Mouse (Mus musculus): Measurements from ENCODE around the gene Patz1. TPM values are rescaled to one million over a fixed set of nuclear protein-coding genes. Genes with fewer than 3 reads are reported as not detected.
A peak's percentile ranks its signal among the peaks of the same experiment; 100 is the strongest.

Patz1 gene
- polyA plus RNA-seq, 1 experiment from 2014 or later = 112 TPM

- peaks cover 18% of the 10 kb centered on the region for H3K9me3 ChIP-seq (replicated peaks)
- H3K27ac ChIP-seq (replicated peaks) = no peak overlapping the region
- no peak for DNase-seq (ENCODE audit: low spot score)
- peaks cover 18% of the 10 kb centered on the region for H3K4me1 ChIP-seq
- H3K27me3 ChIP-seq (ENCODE audit: low read depth, poor library complexity, severe bottlenecking) = no peaks in the 10 kb centered on the region
- WGBS = 93% methylated on average over 6 of the region's 6 CpGs
- H3K4me3 ChIP-seq = no peak overlapping the region
- H3K36me3 ChIP-seq = no peaks in the 10 kb centered on the region
Measured at GRCm38 (mm10) chr11:3283645-3284044, 5.0 kb upstream of the Patz1 start.

- DNase-seq (ENCODE audit: low spot score) = no peak
- Histone ChIP-seq H3K36me3 (peaks cover 1% of the 10 kb centered on the region), H3K4me3 (no peak overlapping the region), H3K27ac (replicated peaks) (no peak overlapping the region), H3K9me3 (replicated peaks) (peaks cover 18% of the 10 kb centered on the region), H3K27me3 (ENCODE audit: low read depth, poor library complexity, severe bottlenecking) (no peaks in the 10 kb centered on the region), H3K4me1 (peaks cover 21% of the 10 kb centered on the region)
- WGBS = 95% methylated on average over 3 of the region's 3 CpGs
Measured at GRCm38 (mm10) chr11:3285940-3286339, 2.7 kb upstream of the Patz1 start.

- H3K36me3 ChIP-seq = peaks cover 10% of the 10 kb centered on the region
- H3K4me3 ChIP-seq = no peak overlapping the region
- H3K27ac ChIP-seq (replicated peaks) = no peak overlapping the region
- peaks cover 25% of the 10 kb centered on the region for H3K4me1 ChIP-seq
- H3K9me3 ChIP-seq (replicated peaks) = peaks cover 6% of the 10 kb centered on the region
- 68% methylated on average over 6 of the region's 6 CpGs for WGBS
- no peak for DNase-seq (ENCODE audit: low spot score)
- H3K27me3 ChIP-seq (ENCODE audit: low read depth, poor library complexity, severe bottlenecking) = no peaks in the 10 kb centered on the region
Measured at GRCm38 (mm10) chr11:3287131-3287530, 1.5 kb upstream of the Patz1 start.

GRCm38 (mm10) chr11:3287921-3288320 is 753 bp upstream of the Patz1 start:
- peaks cover 14% of the 10 kb centered on the region for H3K36me3 ChIP-seq
- H3K27me3 ChIP-seq (ENCODE audit: low read depth, poor library complexity, severe bottlenecking) = no peaks in the 10 kb centered on the region
- no peak for DNase-seq (ENCODE audit: low spot score)
- peak overlapping the region; percentile 95 for H3K4me3 ChIP-seq
- peaks cover 2% of the 10 kb centered on the region for H3K9me3 ChIP-seq (replicated peaks)
- peaks cover 28% of the 10 kb centered on the region for H3K4me1 ChIP-seq
- WGBS = 64% methylated on average over 5 of the region's 5 CpGs
- H3K27ac ChIP-seq (replicated peaks) = peak overlapping the region; percentile 100

- Histone ChIP-seq H3K27ac (replicated peaks) (peak overlapping the region; percentile 100), H3K9me3 (replicated peaks) (no peaks in the 10 kb centered on the region; the same call in 1 of the 2 replicates), H3K27me3 (ENCODE audit: low read depth, poor library complexity, severe bottlenecking) (no peaks in the 10 kb centered on the region), H3K4me1 (peaks cover 43% of the 10 kb centered on the region), H3K4me3 (peak overlapping the region; percentile 95), H3K36me3 (peaks cover 28% of the 10 kb centered on the region)
- 2% methylated on average over 29 of the region's 40 CpGs for WGBS
- DNase-seq (ENCODE audit: low spot score) = peak; percentile 95
Measured at GRCm38 (mm10) chr11:3289302-3289802, 678 bp downstream of the Patz1 start.

GRCm38 (mm10) chr11:3289803-3290639 is 1.3 kb downstream of the Patz1 start:
- Histone ChIP-seq H3K36me3 (peaks cover 35% of the 10 kb centered on the region), H3K27me3 (ENCODE audit: low read depth, poor library complexity, severe bottlenecking) (no peaks in the 10 kb centered on the region), H3K4me1 (peaks cover 49% of the 10 kb centered on the region), H3K9me3 (replicated peaks) (no peaks in the 10 kb centered on the region; the same call in 1 of the 2 replicates), H3K4me3 (peak overlapping the region; percentile 95), H3K27ac (replicated peaks) (peak overlapping the region; percentile 100)
- peak; percentile 88 for DNase-seq (ENCODE audit: low spot score)
- WGBS = under 1% methylated on average over 90 of the region's 92 CpGs

- no peaks in the 10 kb centered on the region for H3K27me3 ChIP-seq (ENCODE audit: low read depth, poor library complexity, severe bottlenecking)
- H3K9me3 ChIP-seq (replicated peaks) = no peaks in the 10 kb centered on the region; the same call in 1 of the 2 replicates
- peak overlapping the region; percentile 100 for H3K27ac ChIP-seq (replicated peaks)
- peaks cover 57% of the 10 kb centered on the region for H3K4me1 ChIP-seq
- peak; percentile 54 for DNase-seq (ENCODE audit: low spot score)
- peaks cover 42% of the 10 kb centered on the region for H3K36me3 ChIP-seq
- H3K4me3 ChIP-seq = peak overlapping the region; percentile 95
- WGBS = 0% methylated on average over 50 of the region's 50 CpGs
Measured at GRCm38 (mm10) chr11:3290640-3291310, 2.1 kb downstream of the Patz1 start.

GRCm38 (mm10) chr11:3291311-3292061 is 2.8 kb downstream of the Patz1 start:
- under 1% methylated on average over 26 of the region's 26 CpGs for WGBS
- Histone ChIP-seq H3K4me3 (peak overlapping the region; percentile 95), H3K27me3 (ENCODE audit: low read depth, poor library complexity, severe bottlenecking) (no peaks in the 10 kb centered on the region), H3K27ac (replicated peaks) (peak overlapping the region; percentile 100), H3K4me1 (peaks cover 64% of the 10 kb centered on the region), H3K36me3 (peaks cover 49% of the 10 kb centered on the region), H3K9me3 (replicated peaks) (no peaks in the 10 kb centered on the region; the same call in 1 of the 2 replicates)
- DNase-seq (ENCODE audit: low spot score) = peak; percentile 55

GRCm38 (mm10) chr11:3292062-3292421 is 3.4 kb downstream of the Patz1 start:
- 0% methylated on average over 8 of the region's 8 CpGs for WGBS
- peak overlapping the region; percentile 95 for H3K4me3 ChIP-seq
- H3K36me3 ChIP-seq = peaks cover 55% of the 10 kb centered on the region
- H3K27me3 ChIP-seq (ENCODE audit: low read depth, poor library complexity, severe bottlenecking) = no peaks in the 10 kb centered on the region
- peak overlapping the region; percentile 100 for H3K27ac ChIP-seq (replicated peaks)
- H3K4me1 ChIP-seq = peaks cover 67% of the 10 kb centered on the region
- peak; percentile 90 for DNase-seq (ENCODE audit: low spot score)
- H3K9me3 ChIP-seq (replicated peaks) = no peaks in the 10 kb centered on the region; the same call in 1 of the 2 replicates

- 2% methylated on average over 8 of the region's 8 CpGs for WGBS
- Histone ChIP-seq H3K27me3 (ENCODE audit: low read depth, poor library complexity, severe bottlenecking) (no peaks in the 10 kb centered on the region), H3K36me3 (peaks cover 62% of the 10 kb centered on the region), H3K27ac (replicated peaks) (peak overlapping the region; percentile 100), H3K9me3 (replicated peaks) (no peaks in the 10 kb centered on the region; the same call in 1 of the 2 replicates), H3K4me1 (peaks cover 65% of the 10 kb centered on the region), H3K4me3 (peak overlapping the region; percentile 95)
- peak; percentile 95 for DNase-seq (ENCODE audit: low spot score)
Measured at GRCm38 (mm10) chr11:3292711-3293249, 4.1 kb downstream of the Patz1 start.

GRCm38 (mm10) chr11:3293361-3293760 is 4.7 kb downstream of the Patz1 start:
- whole genome bisulfite sequencing = 27% methylated on average over 4 of the region's 4 CpGs
- H3K4me3 ChIP-seq = peak overlapping the region; percentile 95
- H3K27ac ChIP-seq (replicated peaks) = peak overlapping the region; percentile 100
- no peaks in the 10 kb centered on the region for H3K27me3 ChIP-seq (ENCODE audit: low read depth, poor library complexity, severe bottlenecking)
- H3K9me3 ChIP-seq (replicated peaks) = no peaks in the 10 kb centered on the region; the same call in 1 of the 2 replicates
- no peak for DNase-seq (ENCODE audit: low spot score)
- H3K36me3 ChIP-seq = peaks cover 68% of the 10 kb centered on the region
- H3K4me1 ChIP-seq = peaks cover 59% of the 10 kb centered on the region

- no peaks in the 10 kb centered on the region; the same call in 1 of the 2 replicates for H3K9me3 ChIP-seq (replicated peaks)
- no peaks in the 10 kb centered on the region for H3K27me3 ChIP-seq (ENCODE audit: low read depth, poor library complexity, severe bottlenecking)
- peaks cover 53% of the 10 kb centered on the region for H3K4me1 ChIP-seq
- H3K36me3 ChIP-seq = peaks cover 81% of the 10 kb centered on the region
- H3K4me3 ChIP-seq = peak overlapping the region; percentile 95
- peak overlapping the region; percentile 100 for H3K27ac ChIP-seq (replicated peaks)
- no peak for DNase-seq (ENCODE audit: low spot score)
- WGBS = 88% methylated on average over 2 of the region's 2 CpGs
Measured at GRCm38 (mm10) chr11:3294641-3295040, 6.0 kb downstream of the Patz1 start.
